Mouse (Mus musculus) embryonic facial prominence, embryonic 13.5 days (tissue): ENCODE results near the gene Phrf1. TPM values are rescaled to one million over a fixed set of nuclear protein-coding genes. Genes with fewer than 3 reads are reported as not detected.
"Not testable (repeated sequence)": the region's sequence is repeated elsewhere in the genome, so short reads cannot be mapped to it uniquely, and the experiment has no call there.

Experiments used
- ATAC-seq: fragments of 200-750 bp; cut with Nextera tagmentation; 2 replicates; pipeline ENCODE4 v1.8.0; 2017; ENCODE audit warnings: low read depth; ENCODE audit not compliant: insufficient number of reproducible peaks, insufficient read depth, low FRiP score, low TSS enrichment
- H3K27ac ChIP-seq: fragments of 300-500 bp; sonication (generic); 2 replicates; pipeline ENCODE4 v1.5.1; 2015; ENCODE audit warnings: moderate library complexity, mild to moderate bottlenecking, inconsistent platforms
- H3K27me3 ChIP-seq: fragments of 300-500 bp; sonication (generic); 2 replicates; pipeline ENCODE4 v1.6.1; 2015; ENCODE audit warnings: mild to moderate bottlenecking, inconsistent platforms
- H3K36me3 ChIP-seq: fragments of 300-500 bp; sonication (generic); 2 replicates; pipeline ENCODE4 v1.6.1; 2015; ENCODE audit warnings: mild to moderate bottlenecking, inconsistent platforms
- H3K4me1 ChIP-seq: fragments of 300-500 bp; sonication (generic); 2 replicates; pipeline ENCODE4 v1.6.1; 2015; ENCODE audit warnings: inconsistent platforms
- H3K4me2 ChIP-seq: fragments of 300-500 bp; sonication (generic); 2 replicates; pipeline ENCODE4 v1.6.1; 2015; ENCODE audit warnings: moderate library complexity, mild to moderate bottlenecking, inconsistent platforms
- H3K4me3 ChIP-seq: fragments of 300-500 bp; sonication (generic); 2 replicates; pipeline ENCODE4 v1.5.1; 2015; ENCODE audit warnings: mild to moderate bottlenecking, inconsistent platforms
- H3K9ac ChIP-seq: fragments of 300-500 bp; sonication (generic); 2 replicates; pipeline ENCODE4 v1.6.1; 2015; ENCODE audit warnings: mild to moderate bottlenecking, inconsistent platforms
- H3K9me3 ChIP-seq: fragments of 300-500 bp; sonication (generic); 2 replicates; pipeline ENCODE4 v1.6.1; 2016; ENCODE audit warnings: inconsistent platforms
- WGBS: fragments of 180-500 bp; shearing (Covaris S2); methylation state at CpG from one replicate; pipeline ENCODE4 v1.1.7; 2015; ENCODE audit warnings: mixed read lengths; 5-methylcytosine and 5-hydroxymethylcytosine counted together
- polyA plus RNA-seq: library from polyadenylated mRNA; unstranded; fragments of >200 nt; fragmentation: Nextera tagmentation; extraction: Ambion mirVana; gene quantifications from 2 replicates; pipeline ENCODE4 v1.2.1, GENCODE M21; 2015

Gene Phrf1
- polyA plus RNA-seq, 1 experiment from 2014 or later: 82.0 TPM

DNA sequence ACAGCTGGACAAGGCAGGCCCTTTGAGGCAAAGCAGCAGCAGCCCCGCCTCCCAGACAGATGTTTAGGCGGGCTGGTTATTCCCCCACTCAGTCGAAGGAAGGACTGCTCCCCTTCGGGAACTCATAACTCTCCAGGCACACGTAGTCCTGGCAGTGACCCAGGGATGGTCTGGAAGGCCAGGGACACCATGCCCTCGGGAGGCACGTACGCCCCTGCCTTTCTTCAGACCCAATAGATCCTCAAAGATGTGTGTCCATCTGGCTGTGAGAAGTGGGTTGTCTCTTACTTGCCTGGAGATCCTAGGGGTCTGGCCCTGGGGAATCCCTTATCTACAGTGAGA, 6.5 kb upstream of the Phrf1 start:
- Histone ChIP-seq H3K36me3 (peaks cover 16% of the 10 kb centered on the region), H3K9me3 (no peaks in the 10 kb centered on the region), H3K27ac (peak overlapping the region; percentile 89), H3K27me3 (no peaks in the 10 kb centered on the region), H3K4me3 (peak overlapping the region; percentile 63), H3K9ac (peak overlapping the region; percentile 82), H3K4me1 (peaks cover 27% of the 10 kb centered on the region), H3K4me2 (peak overlapping the region; percentile 92)
- ATAC-seq: no peak
- WGBS: 11% methylated on average over 8 of the region's 8 CpGs

DNA sequence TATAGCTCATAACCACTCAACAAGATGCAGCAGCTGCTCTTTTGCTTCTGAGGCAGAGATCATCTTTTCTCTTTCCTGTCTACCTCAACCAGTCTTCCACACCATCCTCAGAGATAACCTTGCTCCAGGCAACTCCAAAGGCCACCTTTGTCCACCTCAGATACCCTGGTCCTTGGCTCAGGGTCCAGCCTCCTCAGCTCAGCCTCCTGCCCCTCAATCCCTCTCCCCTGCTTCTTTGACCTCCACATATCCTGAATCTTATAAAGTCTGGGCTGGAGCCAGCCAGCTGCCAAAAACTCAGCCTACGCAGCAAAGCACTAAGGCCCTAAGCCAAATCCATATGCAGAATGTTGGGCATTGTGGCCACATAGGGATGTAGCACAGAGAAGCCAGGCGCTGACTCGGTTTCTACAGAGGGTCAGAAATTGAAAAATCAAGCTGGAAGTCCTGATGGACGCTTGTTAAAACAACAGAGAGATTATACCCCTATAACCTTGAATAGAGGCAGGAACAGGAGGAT, 5.8 kb upstream of the Phrf1 start:
- H3K4me1 ChIP-seq: peaks cover 23% of the 10 kb centered on the region
- H3K9ac ChIP-seq: peak overlapping the region; percentile 82; the same call in 1 of the 2 replicates
- H3K4me2 ChIP-seq: no peak overlapping the region
- no peaks in the 10 kb centered on the region for H3K27me3 ChIP-seq
- no peak for ATAC-seq
- WGBS: 84% methylated on average over 4 of the region's 4 CpGs
- peaks cover 10% of the 10 kb centered on the region; the same call in 1 of the 2 replicates for H3K36me3 ChIP-seq
- H3K27ac ChIP-seq: peak overlapping the region; percentile 89
- H3K9me3 ChIP-seq: no peaks in the 10 kb centered on the region
- H3K4me3 ChIP-seq: no peak overlapping the region

DNA sequence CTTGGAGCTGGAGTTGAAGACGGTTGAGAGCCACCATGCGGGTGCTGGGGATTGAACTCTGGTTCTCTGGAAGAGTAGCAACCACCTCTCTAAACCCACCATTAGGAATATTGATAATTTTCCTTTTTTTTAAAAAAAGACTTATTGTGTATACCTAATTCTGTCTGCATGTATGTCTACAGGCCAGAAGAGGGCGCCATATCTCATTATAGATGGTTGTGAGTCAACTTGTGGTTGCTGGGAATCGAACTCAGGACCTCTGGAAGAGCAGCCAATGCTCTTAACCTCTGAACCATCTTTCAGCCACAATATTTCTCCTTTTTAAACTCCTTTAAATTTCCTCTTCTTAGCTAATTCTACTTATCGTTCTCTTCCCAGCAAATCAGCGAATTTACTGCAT, 2.0 kb upstream of the Phrf1 start:
- no peak for ATAC-seq
- no peaks in the 10 kb centered on the region for H3K27me3 ChIP-seq
- no peak overlapping the region for H3K4me2 ChIP-seq
- no peak overlapping the region for H3K4me3 ChIP-seq
- H3K27ac ChIP-seq: no peak overlapping the region
- H3K9ac ChIP-seq: no peak overlapping the region
- H3K4me1 ChIP-seq: peaks cover 27% of the 10 kb centered on the region
- peaks cover 11% of the 10 kb centered on the region for H3K36me3 ChIP-seq
- H3K9me3 ChIP-seq: no peaks in the 10 kb centered on the region
- WGBS: 82% methylated on average over 6 of the region's 6 CpGs

GRCm38 (mm10) chr7:141227796-141228195, 788 bp upstream of the Phrf1 start:
- H3K9me3 ChIP-seq: no peaks in the 10 kb centered on the region
- H3K9ac ChIP-seq: peak overlapping the region; percentile 99; the same call in 1 of the 2 replicates
- no peaks in the 10 kb centered on the region for H3K27me3 ChIP-seq
- peak overlapping the region; percentile 100; the same call in 1 of the 2 replicates for H3K4me3 ChIP-seq
- ATAC-seq: 0 out of 2 replicates have a peak, but pooled peaks have one; percentile 1
- peaks cover 18% of the 10 kb centered on the region for H3K4me1 ChIP-seq
- H3K36me3 ChIP-seq: peaks cover 23% of the 10 kb centered on the region
- 81% methylated on average over 4 of the region's 4 CpGs for WGBS
- H3K27ac ChIP-seq: peak overlapping the region; percentile 93; the same call in 1 of the 2 replicates
- H3K4me2 ChIP-seq: peak overlapping the region; percentile 96

- peak overlapping the region; percentile 99 for H3K9ac ChIP-seq
- ATAC-seq: no peak
- H3K4me3 ChIP-seq: peak overlapping the region; percentile 100
- H3K4me2 ChIP-seq: peak overlapping the region; percentile 96
- H3K4me1 ChIP-seq: peaks cover 18% of the 10 kb centered on the region
- no peak overlapping the region for H3K27ac ChIP-seq
- peaks cover 42% of the 10 kb centered on the region for H3K36me3 ChIP-seq
- 59% methylated on average over 6 of the region's 6 CpGs for WGBS
- H3K27me3 ChIP-seq: no peaks in the 10 kb centered on the region
- H3K9me3 ChIP-seq: no peaks in the 10 kb centered on the region
These were observed 1.1 kb downstream of the Phrf1 start for GRCm38 (mm10) chr7:141229702-141230101.

GRCm38 (mm10) chr7:141230570-141230969, 2.0 kb downstream of the Phrf1 start:
- peak overlapping the region; percentile 96 for H3K4me2 ChIP-seq
- ATAC-seq: no peak
- peaks cover 18% of the 10 kb centered on the region for H3K4me1 ChIP-seq
- 0 out of 2 replicates have a peak overlapping the region, but pooled peaks have one; percentile 100 for H3K4me3 ChIP-seq
- no peaks in the 10 kb centered on the region for H3K27me3 ChIP-seq
- H3K27ac ChIP-seq: no peak overlapping the region
- 95% methylated on average over 4 of the region's 4 CpGs for WGBS
- peak overlapping the region; percentile 46; the same call in 1 of the 2 replicates for H3K9ac ChIP-seq
- H3K9me3 ChIP-seq: no peaks in the 10 kb centered on the region
- peaks cover 50% of the 10 kb centered on the region for H3K36me3 ChIP-seq

GRCm38 (mm10) chr7:141231111-141231510, 2.5 kb downstream of the Phrf1 start:
- Histone ChIP-seq H3K4me2 (no peak overlapping the region; the same call in 1 of the 2 replicates), H3K36me3 (peaks cover 55% of the 10 kb centered on the region), H3K9me3 (no peaks in the 10 kb centered on the region), H3K4me1 (peaks cover 18% of the 10 kb centered on the region), H3K4me3 (no peak overlapping the region), H3K9ac (no peak overlapping the region), H3K27me3 (no peaks in the 10 kb centered on the region), H3K27ac (no peak overlapping the region)
- ATAC-seq: no peak
- WGBS: 96% methylated on average over 3 of the region's 3 CpGs

GRCm38 (mm10) chr7:141231551-141231950, 3.0 kb downstream of the Phrf1 start:
- Histone ChIP-seq H3K9ac (no peak overlapping the region), H3K36me3 (peaks cover 57% of the 10 kb centered on the region), H3K4me2 (no peak overlapping the region), H3K27me3 (no peaks in the 10 kb centered on the region), H3K27ac (no peak overlapping the region), H3K4me1 (peaks cover 18% of the 10 kb centered on the region), H3K9me3 (no peaks in the 10 kb centered on the region), H3K4me3 (no peak overlapping the region)
- WGBS: 94% methylated on average over 10 of the region's 10 CpGs
- no peak for ATAC-seq

- not testable (repeated sequence) for H3K27ac ChIP-seq, H3K4me1 ChIP-seq, H3K9ac ChIP-seq, ATAC-seq, H3K4me2 ChIP-seq, H3K4me3 ChIP-seq, H3K27me3 ChIP-seq, H3K9me3 ChIP-seq
- H3K36me3 ChIP-seq: peaks cover 95% of the 10 kb centered on the region
- 89% methylated on average over 4 of the region's 4 CpGs for WGBS
These were observed 21.9 kb downstream of the Phrf1 start for GRCm38 (mm10) chr7:141250486-141250885.

DNA sequence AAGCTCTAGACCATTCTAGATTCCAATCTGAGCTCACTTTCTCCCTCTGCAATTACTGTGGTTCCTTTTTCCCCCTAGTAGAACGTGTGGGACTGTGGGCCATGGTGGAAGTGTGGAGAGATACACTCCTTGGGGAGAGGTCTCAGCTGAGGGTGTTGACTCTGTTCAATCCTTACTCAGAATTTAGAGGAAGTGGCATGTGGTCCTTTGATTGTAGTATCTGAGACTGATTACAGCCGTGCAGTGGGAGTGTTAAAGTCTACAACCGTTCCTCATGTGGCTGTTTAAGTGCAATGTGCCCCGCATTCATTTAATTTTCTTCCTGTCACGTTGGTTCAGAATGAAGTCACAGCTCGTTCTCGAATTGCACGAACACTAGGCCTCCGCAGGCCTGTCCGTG, 27.6 kb downstream of the Phrf1 start:
- H3K4me3 ChIP-seq: no peak overlapping the region
- no peak overlapping the region for H3K4me2 ChIP-seq
- no peaks in the 10 kb centered on the region for H3K9me3 ChIP-seq
- ATAC-seq: no peak
- no peak overlapping the region for H3K9ac ChIP-seq
- H3K4me1 ChIP-seq: no peaks in the 10 kb centered on the region
- no peak overlapping the region for H3K27ac ChIP-seq
- H3K36me3 ChIP-seq: peaks cover 95% of the 10 kb centered on the region
- H3K27me3 ChIP-seq: no peaks in the 10 kb centered on the region
- 88% methylated on average over 10 of the region's 10 CpGs for WGBS

- Histone ChIP-seq H3K4me3 (no peak overlapping the region), H3K4me1 (peaks cover 18% of the 10 kb centered on the region), H3K27me3 (no peaks in the 10 kb centered on the region), H3K27ac (no peak overlapping the region), H3K4me2 (no peak overlapping the region), H3K36me3 (peaks cover 79% of the 10 kb centered on the region), H3K9ac (no peak overlapping the region), H3K9me3 (no peaks in the 10 kb centered on the region)
- 92% methylated on average over 3 of the region's 3 CpGs for WGBS
- no peak for ATAC-seq
These were observed 32.9 kb downstream of the Phrf1 start for GRCm38 (mm10) chr7:141261480-141261879.

GRCm38 (mm10) chr7:141263640-141264039, 35.1 kb downstream of the Phrf1 start:
- no peak overlapping the region for H3K27ac ChIP-seq
- no peak overlapping the region for H3K9ac ChIP-seq
- peaks cover 19% of the 10 kb centered on the region for H3K4me1 ChIP-seq
- H3K9me3 ChIP-seq: no peaks in the 10 kb centered on the region
- 88% methylated on average over 13 of the region's 13 CpGs for WGBS
- no peak overlapping the region for H3K4me3 ChIP-seq
- H3K4me2 ChIP-seq: no peak overlapping the region
- no peaks in the 10 kb centered on the region for H3K27me3 ChIP-seq
- peaks cover 58% of the 10 kb centered on the region for H3K36me3 ChIP-seq
- no peak for ATAC-seq
